In the genomic region with DNA sequence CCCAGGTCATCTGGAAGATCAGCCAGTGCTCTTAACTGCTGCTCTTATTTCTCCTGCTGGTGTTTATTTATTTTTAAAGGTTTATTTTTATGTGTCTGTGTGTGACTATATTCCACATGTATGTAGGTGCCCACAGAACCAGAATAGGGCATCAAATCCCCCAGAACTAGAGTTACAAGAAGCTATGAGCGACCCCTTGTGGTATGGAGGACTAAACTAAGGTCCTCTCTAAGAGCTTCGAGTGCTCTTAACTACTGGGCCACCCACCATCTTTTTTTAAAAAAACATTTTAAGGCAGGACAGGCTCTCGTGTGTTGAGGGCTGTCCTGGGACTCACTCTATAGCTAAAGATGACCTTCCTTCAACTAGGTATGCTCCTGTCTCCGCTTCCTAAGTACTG, we compare ENCODE assay signal across 29 mouse cellular contexts. TPM values are rescaled to one million over a fixed set of nuclear protein-coding genes. Genes with fewer than 3 reads are reported as not detected.
DNase-seq lines count a peak whose midpoint lies in the region; ATAC-seq and TF ChIP-seq lines count a peak whose summit lies in the region.
"Had no signal": no experiment of that assay in that cellular context is flagged by ENCODE, and none has a peak within 500 bp of the region (broad histone marks: within the 10 kb centered on the region; RNA-seq: fewer than 3 reads in every experiment).

No protein-coding gene starts in this region.

- H3K79me2 ChIP-seq in heart, adult 2 months (replicated peaks; ENCODE audit: control insufficient read depth, insufficient read depth, low read length), result peaks cover 4% of the 10 kb centered on the region; the same call in 1 of the 2 replicates

- H3K27me3 ChIP-seq in liver, postnatal 0 days (ENCODE audit: insufficient read depth, low read length), result no peaks in the 10 kb centered on the region
- no peaks in the 10 kb centered on the region for H3K27me3 ChIP-seq in heart, adult 2 months (ENCODE audit: control insufficient read depth, insufficient read depth, low read length)
- H3K27me3 ChIP-seq: embryonic facial prominence, embryonic 13.5 days; forebrain, embryonic 12.5 days; hindbrain, embryonic 13.5 days had no signal

- intact Hi-C loops in heart, adult 2 months (cut with DNase I), result no loop called here

- DNase-seq in CD4-positive, CD25-positive, alpha-beta regulatory T cell, adult 2 months (ENCODE audit: low read depth, low spot score), result peak; percentile 33
- peak; percentile 0 for DNase-seq in liver, postnatal 0 days
- DNase-seq in liver, result no peak
- peak; percentile 70 for DNase-seq in R1 (ENCODE audit: low read depth, low spot score)
- no peak for DNase-seq in heart, adult 2 months
- DNase-seq in layer of hippocampus, adult 9-11 months, result no peak
- DNase-seq: adrenal gland, postnatal 14 days; cerebellum, adult 11-12 months; cerebellum, adult 9-10 months; cerebellum, postnatal 36 days; gastrocnemius, adult 2 months; gastrocnemius, postnatal 25 days; heart, postnatal 14 days; kidney, adult 18-20 months had no signal

- H3K4me3 ChIP-seq in liver, postnatal 0 days (ENCODE audit: low read depth, low read length), result no peak overlapping the region
- H3K4me3 ChIP-seq in heart, adult 2 months, result no peak overlapping the region
- H3K4me3 ChIP-seq: embryonic facial prominence, embryonic 13.5 days; forebrain, embryonic 12.5 days; gastrocnemius, adult 2 months; heart, embryonic 10.5 days; hindbrain, embryonic 13.5 days had no signal

- TF ChIP-seq POLR2A in heart, adult 2 months (IDR thresholded peaks at IDR 0.05; ENCODE audit: insufficient read depth, low read depth, low read length), result no peak

- H3K4me2 ChIP-seq in liver, postnatal 0 days (ENCODE audit: low read depth, low read length), result no peak overlapping the region
- H3K4me2 ChIP-seq: embryonic facial prominence, embryonic 13.5 days; forebrain, embryonic 12.5 days; hindbrain, embryonic 13.5 days had no signal

- ATAC-seq in CD4-positive, CD25-positive, alpha-beta regulatory T cell, adult 4 months, result no peak
- ATAC-seq in liver, postnatal 0 days, result no peak
- no peak for ATAC-seq in frontal cortex, adult (ENCODE audit: low TSS enrichment)
- ATAC-seq: activated CD4-positive, CD25-positive, alpha-beta regulatory T cell, adult 4 months; forebrain, embryonic 16.5 days; hindbrain, postnatal 0 days had no signal

- 90% methylated on average over 4 of the region's 4 CpGs for WGBS in liver, postnatal 0 days (ENCODE audit: insufficient replicate concordance)
- 96% methylated on average over 4 of the region's 4 CpGs for WGBS in heart, adult 2 months

- H3K27ac ChIP-seq in liver, postnatal 0 days (ENCODE audit: low read depth), result no peak overlapping the region
- H3K27ac ChIP-seq in heart, adult 2 months, result no peak overlapping the region
- H3K27ac ChIP-seq: embryonic facial prominence, embryonic 13.5 days; forebrain, embryonic 12.5 days; gastrocnemius, adult 2 months; heart, embryonic 10.5 days; hindbrain, embryonic 13.5 days; hindbrain, postnatal 0 days had no signal

- peaks cover 8% of the 10 kb centered on the region; the same call in 1 of the 2 replicates for H3K36me3 ChIP-seq in liver, postnatal 0 days (replicated peaks; ENCODE audit: insufficient read depth, low read length)
- H3K36me3 ChIP-seq in heart, adult 2 months (ENCODE audit: control insufficient read depth, insufficient read depth, low read length), result no peaks in the 10 kb centered on the region

- TF ChIP-seq EP300 in liver, postnatal 0 days (IDR thresholded peaks at IDR 0.05; ENCODE audit: low read depth), result no peak
- no peak for TF ChIP-seq EP300 in heart, adult 2 months (IDR thresholded peaks at IDR 0.05; ENCODE audit: insufficient read depth, low read depth, low read length)

- H3K9me3 ChIP-seq in liver, postnatal 0 days (ENCODE audit: low read length), result no peaks in the 10 kb centered on the region

- H3K4me1 ChIP-seq in liver, postnatal 0 days (ENCODE audit: insufficient read depth), result peaks cover 13% of the 10 kb centered on the region
- peaks cover 8% of the 10 kb centered on the region for H3K4me1 ChIP-seq in heart, adult 2 months (ENCODE audit: control insufficient read depth, insufficient read depth, low read length)

- no peak overlapping the region for H3K9ac ChIP-seq in liver, postnatal 0 days (replicated peaks)
- H3K9ac ChIP-seq in heart, adult 2 months (ENCODE audit: low read depth, low read length), result no peak overlapping the region
- H3K9ac ChIP-seq: embryonic facial prominence, embryonic 13.5 days; forebrain, embryonic 12.5 days; hindbrain, embryonic 13.5 days had no signal

- TF ChIP-seq CTCF in liver, postnatal 0 days (IDR thresholded peaks at IDR 0.05; ENCODE audit: low read depth), result no peak
- TF ChIP-seq CTCF in heart, adult 2 months (IDR thresholded peaks at IDR 0.05), result no peak

RNA-seq across cellular contexts. Expression of gene Zfp180, which starts 5.1 kb away (rescaled TPM):
- 10 to 100 TPM; 21.5 to 23.8 TPM for polyA plus RNA-seq in CD4-positive, CD25-positive, alpha-beta regulatory T cell, adult 4 months (2017; shearing (Covaris generic))
- 3.2 and 4.0 TPM in 2 replicates for polyA plus RNA-seq in liver, postnatal 0 days (2015; fragmentation: Nextera tagmentation; extraction: Ambion mirVana)
- 10 to 100 TPM; 16.7 to 16.8 TPM for total RNA-seq in heart, adult 2 months (2021)
- polyA plus RNA-seq in heart, adult 2 months (2012; rRNA removed), result 7.7 and 11.3 TPM in 2 replicates

RNA-seq across cellular contexts. Expression of gene Zfp112, which starts 25.2 kb away (rescaled TPM):
- 1 to 10 TPM; 1.3 to 2.4 TPM for polyA plus RNA-seq in CD4-positive, CD25-positive, alpha-beta regulatory T cell, adult 4 months (2017; shearing (Covaris generic))
- 0.76 and 0.86 TPM in 2 replicates for polyA plus RNA-seq in liver, postnatal 0 days (2015; fragmentation: Nextera tagmentation; extraction: Ambion mirVana)
- total RNA-seq in heart, adult 2 months (2021), result 1 to 10 TPM; 3.1 to 3.2 TPM
- polyA plus RNA-seq in heart, adult 2 months (2012; rRNA removed), result 1.8 and 3.5 TPM in 2 replicates

RNA-seq across cellular contexts. Expression of gene Vmn1r183, which starts 33.8 kb away (rescaled TPM):
- polyA plus RNA-seq in CD4-positive, CD25-positive, alpha-beta regulatory T cell, adult 4 months (2017; shearing (Covaris generic)), result under 1 TPM in 1 of 2 experiments, not detected in 1; 0.05 TPM
- not detected in 2 replicates for polyA plus RNA-seq in liver, postnatal 0 days (2015; fragmentation: Nextera tagmentation; extraction: Ambion mirVana)
- not detected for total RNA-seq in heart, adult 2 months (2021)
- polyA plus RNA-seq in heart, adult 2 months (2012; rRNA removed), result not detected in 2 replicates
- total RNA-seq: adrenal gland, adult 18-20 months; adrenal gland, postnatal 14 days; gastrocnemius, adult 2 months; gastrocnemius, postnatal 25 days; granulocyte monocyte progenitor cell, adult 5-6 weeks; heart, postnatal 14 days; hematopoietic stem cell, adult 5-6 weeks; hindbrain, postnatal 0 days had no signal
- polyA plus RNA-seq: C2C12; embryonic facial prominence, embryonic 13.5 days; forebrain, embryonic 12.5 days; forebrain, embryonic 16.5 days; G1E; heart, embryonic 10.5 days; heart, embryonic 14.5 days; hindbrain, embryonic 13.5 days; hindbrain, postnatal 0 days had no signal

RNA-seq across cellular contexts. Expression of gene Zfp235, which starts 47.1 kb away (rescaled TPM):
- 10 to 100 TPM; 13.8 to 21.0 TPM for polyA plus RNA-seq in CD4-positive, CD25-positive, alpha-beta regulatory T cell, adult 4 months (2017; shearing (Covaris generic))
- 2.8 and 3.3 TPM in 2 replicates for polyA plus RNA-seq in liver, postnatal 0 days (2015; fragmentation: Nextera tagmentation; extraction: Ambion mirVana)
- total RNA-seq in heart, adult 2 months (2021), result 1 to 10 TPM; 4.2 to 5.4 TPM
- polyA plus RNA-seq in heart, adult 2 months (2012; rRNA removed), result 3.1 and 5.5 TPM in 2 replicates

Comparison
In these comparisons a context has a peak if more than half of its experiments do, and no peak if none do; other contexts are left out.
1. DNase-seq: peak in CD4-positive, CD25-positive, alpha-beta regulatory T cell, adult 2 months (single experiment), liver, postnatal 0 days (single experiment) and R1 (single experiment); none in liver (single experiment), heart, adult 2 months (0 of 2) and layer of hippocampus, adult 9-11 months (single experiment).